Mouse (Mus musculus) ES-Bruce4 (cell line): ENCODE measurements at regions not wholly inside any gene's neighbourhood (a gene's known extent, or its start where the extent isn't known, plus 50 kb on each side); places are given as distances from the start of the nearest gene placed in this dataset.

Experiments
- CTCF ChIP-seq: IDR thresholded peaks from one replicate; pipeline ENCODE4 v1.8.1; 2011; ENCODE audit warnings: low read depth, low read length
- POLR2A ChIP-seq: IDR thresholded peaks from one replicate; pipeline ENCODE4 v1.8.1; 2011; ENCODE audit warnings: low read length; ENCODE audit not compliant: insufficient read depth

GRCm38 (mm10) chr12:56005321-56005720 lies 169.2 kb downstream of the Brms1l start:
- TF ChIP-seq POLR2A (no peak), CTCF (no peak)
